Mouse (Mus musculus) bone marrow macrophage, adult 2 months (primary cell): ENCODE measurements around the gene Rnf222.

ENCODE experiments used
- CTCF ChIP-seq: IDR thresholded peaks from 2 replicates; pipeline ENCODE4 v1.5.1; 2012; ENCODE audit warnings: low read depth, mild to moderate bottlenecking, low read length, moderate library complexity
- POLR2A ChIP-seq: IDR thresholded peaks from 2 replicates; pipeline ENCODE4 v1.6.1; 2012; ENCODE audit warnings: mild to moderate bottlenecking, low read depth, low read length, borderline replicate concordance

- TF ChIP-seq POLR2A = no peak
- TF ChIP-seq CTCF = no peak
Measured at GRCm38 (mm10) chr11:68902047-68902364, 13.7 kb downstream of the Rnf222 start.
